Mouse (Mus musculus) CH12.LX (cell line): Measurements from ENCODE around the gene Zfp81. TPM values are rescaled to one million over a fixed set of nuclear protein-coding genes. Genes with fewer than 3 reads are reported as not detected.
A peak's percentile ranks its signal among the peaks of the same experiment; 100 is the strongest.

Source experiments
- DNase-seq: peaks from one replicate; pipeline ENCODE4 v3.0.0-alpha.2; 2013; ENCODE audit errors: extremely low read depth
- H3K27ac ChIP-seq: 2 replicates; pipeline ENCODE4 v1.5.1; 2012; ENCODE audit warnings: low read depth, mild to moderate bottlenecking, control low read depth, moderate library complexity; ENCODE audit not compliant: insufficient read depth
- H3K27me3 ChIP-seq: replicated peaks from 2 replicates; pipeline ENCODE3; 2012; ENCODE audit warnings: inconsistent platforms
- H3K36me3 ChIP-seq, 2 experiments: replicated peaks in 1 of 2; 2 replicates each; pipeline versions ENCODE3 to v1.6.1; 2012; ENCODE audit warnings: inconsistent platforms in 1 of 2, low read length in 1 of 2, mild to moderate bottlenecking in 1 of 2, mixed read lengths in 1 of 2, moderate library complexity in 1 of 2; ENCODE audit not compliant: control insufficient read depth in 1 of 2, insufficient read depth in 1 of 2
- H3K4me1 ChIP-seq, 2 experiments: 2 replicates each; pipeline ENCODE4 v1.6.1; 2012; ENCODE audit warnings: inconsistent platforms in 1 of 2, moderate library complexity in 1 of 2; ENCODE audit not compliant: insufficient read depth in 2 of 2, control insufficient read depth in 1 of 2
- H3K4me2 ChIP-seq: 2 replicates; pipeline ENCODE4 v1.6.1; 2012; ENCODE audit warnings: low read depth, mild to moderate bottlenecking, control low read depth; ENCODE audit not compliant: poor library complexity, insufficient read depth, severe bottlenecking
- H3K4me3 ChIP-seq, 3 experiments: fragments of 150-350 bp in 1 of 3; sonication (generic) in 1 of 3; replicated peaks in 1 of 3; 2 replicates each; pipeline versions ENCODE3 to v1.5.1; 2011 to 2012; ENCODE audit warnings: low read depth in 2 of 3, low read length in 2 of 3, mild to moderate bottlenecking in 2 of 3, moderate library complexity in 2 of 3, control low read depth in 1 of 3, improper control_type of control experiment in 1 of 3, inconsistent platforms in 1 of 3, mixed read lengths in 1 of 3; ENCODE audit not compliant: poor library complexity in 1 of 3
- H3K79me2 ChIP-seq: replicated peaks from 2 replicates; pipeline ENCODE4 v1.6.1; 2012; ENCODE audit warnings: mild to moderate bottlenecking, moderate library complexity; ENCODE audit not compliant: control insufficient read depth, poor library complexity, insufficient read depth, severe bottlenecking; ENCODE audit errors: extremely low read depth
- H3K9ac ChIP-seq: 2 replicates; pipeline ENCODE4 v1.6.1; 2012; ENCODE audit warnings: low read depth, mild to moderate bottlenecking, control low read depth, moderate library complexity; ENCODE audit not compliant: insufficient read depth
- H3K9me3 ChIP-seq: replicated peaks from 2 replicates; pipeline ENCODE3; 2012; ENCODE audit warnings: low read length, inconsistent platforms, mixed read lengths
- BHLHE40 ChIP-seq: IDR thresholded peaks from 2 replicates; pipeline ENCODE4 v1.6.1; 2011; ENCODE audit warnings: mild to moderate bottlenecking, low read depth, low read length, improper control_type of control experiment
- CHD1 ChIP-seq: IDR thresholded peaks from 2 replicates; pipeline ENCODE4 v1.6.1; 2012; ENCODE audit warnings: low read depth, low read length, improper control_type of control experiment, inconsistent platforms
- CHD2 ChIP-seq: IDR thresholded peaks from 2 replicates; pipeline ENCODE4 v1.6.1; 2011; ENCODE audit warnings: low read length, improper control_type of control experiment
- CTCF ChIP-seq, 2 experiments: IDR thresholded peaks in 1 of 2; conservative IDR thresholded peaks in 1 of 2; 2 replicates each; pipeline ENCODE4 v1.5.1; 2011 to 2012; ENCODE audit warnings: low read depth in 2 of 2, low read length in 2 of 2, improper control_type of control experiment in 1 of 2, inconsistent platforms in 1 of 2, mild to moderate bottlenecking in 1 of 2, moderate library complexity in 1 of 2
- E2F4 ChIP-seq: IDR thresholded peaks from 2 replicates; pipeline ENCODE4 v1.6.1; 2011; ENCODE audit warnings: low read depth, low read length, improper control_type of control experiment; ENCODE audit not compliant: insufficient replicate concordance
- ELF1 ChIP-seq: IDR thresholded peaks from 2 replicates; pipeline ENCODE4 v1.6.1; 2014; ENCODE audit warnings: low read depth, mild to moderate bottlenecking, inconsistent platforms, low read length, improper control_type of control experiment
- EP300 ChIP-seq: IDR thresholded peaks from 2 replicates; pipeline ENCODE4 v1.6.1; 2011; ENCODE audit warnings: low read length, improper control_type of control experiment
- ETS1 ChIP-seq: conservative IDR thresholded peaks from 2 replicates; pipeline ENCODE4 v1.6.1; 2012; ENCODE audit warnings: low read depth, mild to moderate bottlenecking, inconsistent platforms, low read length, improper control_type of control experiment, moderate library complexity
- GABPA ChIP-seq: IDR thresholded peaks from 2 replicates; pipeline ENCODE4 v1.6.1; 2012; ENCODE audit warnings: low read depth, low read length, improper control_type of control experiment, inconsistent platforms; ENCODE audit not compliant: insufficient replicate concordance
- HCFC1 ChIP-seq: IDR thresholded peaks from 2 replicates; pipeline ENCODE4 v1.6.1; 2012; ENCODE audit warnings: low read depth, mild to moderate bottlenecking, inconsistent platforms, low read length, improper control_type of control experiment
- IRF4 ChIP-seq: IDR thresholded peaks from 2 replicates; pipeline ENCODE4 v1.6.1; 2014; ENCODE audit warnings: low read depth, mild to moderate bottlenecking, inconsistent platforms, low read length, improper control_type of control experiment
- JUN ChIP-seq: IDR thresholded peaks from 2 replicates; pipeline ENCODE4 v1.6.1; 2011; ENCODE audit warnings: low read depth, mild to moderate bottlenecking, low read length, improper control_type of control experiment, moderate library complexity; ENCODE audit not compliant: insufficient read depth
- JUND ChIP-seq: conservative IDR thresholded peaks from 2 replicates; pipeline ENCODE4 v1.6.1; 2011; ENCODE audit warnings: low read depth, low read length, improper control_type of control experiment
- KAT2A ChIP-seq: IDR thresholded peaks from 2 replicates; pipeline ENCODE4 v1.6.1; 2012; ENCODE audit warnings: low read length, improper control_type of control experiment, inconsistent platforms; ENCODE audit not compliant: insufficient replicate concordance
- MAFK ChIP-seq: IDR thresholded peaks from 2 replicates; pipeline ENCODE4 v1.6.1; 2011; ENCODE audit warnings: low read length, improper control_type of control experiment; ENCODE audit not compliant: insufficient replicate concordance
- MAX ChIP-seq: IDR thresholded peaks from 2 replicates; pipeline ENCODE4 v1.6.1; 2011; ENCODE audit warnings: low read length, improper control_type of control experiment
- MAZ ChIP-seq: IDR thresholded peaks from 2 replicates; pipeline ENCODE4 v1.6.1; 2012; ENCODE audit warnings: low read depth, mild to moderate bottlenecking, inconsistent platforms, low read length, improper control_type of control experiment, moderate library complexity
- MEF2A ChIP-seq: IDR thresholded peaks from 2 replicates; pipeline ENCODE4 v1.6.1; 2014; ENCODE audit warnings: low read depth, mild to moderate bottlenecking, inconsistent platforms, low read length, improper control_type of control experiment, borderline replicate concordance
- MXI1 ChIP-seq: IDR thresholded peaks from 2 replicates; pipeline ENCODE4 v1.6.1; 2011; ENCODE audit warnings: mild to moderate bottlenecking, low read depth, low read length, improper control_type of control experiment
- MYC ChIP-seq: IDR thresholded peaks from 2 replicates; pipeline ENCODE4 v1.6.1; 2011; ENCODE audit warnings: low read depth, mild to moderate bottlenecking, improper control_type of control experiment, low read length
- NELFE ChIP-seq: IDR thresholded peaks from 2 replicates; pipeline ENCODE4 v1.6.1; 2011; ENCODE audit warnings: low read depth, low read length, improper control_type of control experiment
- NRF1 ChIP-seq: IDR thresholded peaks from 2 replicates; pipeline ENCODE4 v1.6.1; 2014; ENCODE audit warnings: low read depth, mild to moderate bottlenecking, inconsistent platforms, low read length, improper control_type of control experiment, moderate library complexity
- POLR2A ChIP-seq: IDR thresholded peaks from 2 replicates; pipeline ENCODE4 v1.6.1; 2011; ENCODE audit warnings: low read depth, mild to moderate bottlenecking, improper control_type of control experiment, low read length
- POLR2AphosphoS2 ChIP-seq: IDR thresholded peaks from 2 replicates; pipeline ENCODE4 v1.6.1; 2011; ENCODE audit warnings: low read depth, low read length, improper control_type of control experiment
- RAD21 ChIP-seq: IDR thresholded peaks from 2 replicates; pipeline ENCODE4 v1.6.1; 2011; ENCODE audit warnings: low read depth, mild to moderate bottlenecking, low read length, improper control_type of control experiment, moderate library complexity
- RCOR1 ChIP-seq: conservative IDR thresholded peaks from 2 replicates; pipeline ENCODE4 v1.6.1; 2012; ENCODE audit warnings: low read depth, mild to moderate bottlenecking, inconsistent platforms, low read length, improper control_type of control experiment
- SIN3A ChIP-seq: IDR thresholded peaks from 2 replicates; pipeline ENCODE4 v1.6.1; 2012; ENCODE audit warnings: low read length, improper control_type of control experiment, inconsistent platforms
- SMC3 ChIP-seq: IDR thresholded peaks from 2 replicates; pipeline ENCODE4 v1.6.1; 2011; ENCODE audit warnings: low read depth, low read length, improper control_type of control experiment
- TBP ChIP-seq: conservative IDR thresholded peaks from 2 replicates; pipeline ENCODE4 v1.6.1; 2011; ENCODE audit warnings: low read depth, low read length, improper control_type of control experiment
- TCF12 ChIP-seq: IDR thresholded peaks from 2 replicates; pipeline ENCODE4 v1.6.1; 2014; ENCODE audit warnings: low read depth, mild to moderate bottlenecking, inconsistent platforms, low read length, improper control_type of control experiment
- UBTF ChIP-seq: IDR thresholded peaks from 2 replicates; pipeline ENCODE4 v1.6.1; 2012; ENCODE audit warnings: low read depth, mild to moderate bottlenecking, inconsistent platforms, low read length, improper control_type of control experiment, moderate library complexity
- USF1 ChIP-seq: IDR thresholded peaks from 2 replicates; pipeline ENCODE4 v1.6.1; 2014; ENCODE audit warnings: low read depth, mild to moderate bottlenecking, inconsistent platforms, low read length, improper control_type of control experiment
- USF2 ChIP-seq: conservative IDR thresholded peaks from 2 replicates; pipeline ENCODE4 v1.6.1; 2011; ENCODE audit warnings: low read depth, low read length, improper control_type of control experiment
- ZC3H11A ChIP-seq: IDR thresholded peaks from 2 replicates; pipeline ENCODE4 v1.6.1; 2012; ENCODE audit warnings: low read depth, mild to moderate bottlenecking, inconsistent platforms, low read length, improper control_type of control experiment
- ZKSCAN1 ChIP-seq: IDR thresholded peaks from 2 replicates; pipeline ENCODE4 v1.6.1; 2012; ENCODE audit warnings: low read depth, inconsistent platforms, low read length, improper control_type of control experiment, borderline replicate concordance
- ZMIZ1 ChIP-seq: IDR thresholded peaks from 2 replicates; pipeline ENCODE4 v1.6.1; 2012; ENCODE audit warnings: low read depth, mild to moderate bottlenecking, inconsistent platforms, low read length, improper control_type of control experiment
- ZNF384 ChIP-seq: IDR thresholded peaks from 2 replicates; pipeline ENCODE4 v1.6.1; 2012; ENCODE audit warnings: low read depth, low read length, improper control_type of control experiment, inconsistent platforms
- dilution Hi-C: fragments of 300-500 bp; cut with MboI; formaldehyde crosslinking; loops from 2 replicates; pipeline ENCODE4 v1.14.3; 2020; ENCODE audit warnings: low sequenced_read_pairs; ENCODE audit not compliant: extremely low pct_unique_long_range_greater_than_20kb, extremely low pct_ligation_motif_present
- in situ Hi-C: fragments of 300-500 bp; cut with MboI; formaldehyde crosslinking; loops from 3 replicates; pipeline ENCODE4 v1.14.3; 2019; ENCODE audit warnings: low sequenced_read_pairs, low pct_ligation_motif_present, low pct_unique_long_range_greater_than_20kb, mixed read lengths
- polyA plus RNA-seq: library from polyadenylated mRNA; unstranded; fragments of >175 nt; gene quantifications from 2 replicates; pipeline ENCODE4 v1.2.1, GENCODE M21; 2012; ENCODE audit warnings: low read depth; ENCODE audit not compliant: insufficient read length
- total RNA-seq, 2 experiments: library from RNA; depleted of rRNA; stranded (reverse); fragments of 300-350 nt in 1 of 2; fragments of >200 nt in 1 of 2; gene quantifications; 2 replicates each; pipeline ENCODE4 v1.2.3; 2012 to 2014

Gene Zfp81
- 4.6 and 6.5 TPM in 2 replicates for total RNA-seq (2012; rRNA removed)
- 15.9 and 20.5 TPM in 2 replicates for total RNA-seq (2014; rRNA removed)
- polyA plus RNA-seq: 9.5 and 9.6 TPM in 2 replicates

DNA sequence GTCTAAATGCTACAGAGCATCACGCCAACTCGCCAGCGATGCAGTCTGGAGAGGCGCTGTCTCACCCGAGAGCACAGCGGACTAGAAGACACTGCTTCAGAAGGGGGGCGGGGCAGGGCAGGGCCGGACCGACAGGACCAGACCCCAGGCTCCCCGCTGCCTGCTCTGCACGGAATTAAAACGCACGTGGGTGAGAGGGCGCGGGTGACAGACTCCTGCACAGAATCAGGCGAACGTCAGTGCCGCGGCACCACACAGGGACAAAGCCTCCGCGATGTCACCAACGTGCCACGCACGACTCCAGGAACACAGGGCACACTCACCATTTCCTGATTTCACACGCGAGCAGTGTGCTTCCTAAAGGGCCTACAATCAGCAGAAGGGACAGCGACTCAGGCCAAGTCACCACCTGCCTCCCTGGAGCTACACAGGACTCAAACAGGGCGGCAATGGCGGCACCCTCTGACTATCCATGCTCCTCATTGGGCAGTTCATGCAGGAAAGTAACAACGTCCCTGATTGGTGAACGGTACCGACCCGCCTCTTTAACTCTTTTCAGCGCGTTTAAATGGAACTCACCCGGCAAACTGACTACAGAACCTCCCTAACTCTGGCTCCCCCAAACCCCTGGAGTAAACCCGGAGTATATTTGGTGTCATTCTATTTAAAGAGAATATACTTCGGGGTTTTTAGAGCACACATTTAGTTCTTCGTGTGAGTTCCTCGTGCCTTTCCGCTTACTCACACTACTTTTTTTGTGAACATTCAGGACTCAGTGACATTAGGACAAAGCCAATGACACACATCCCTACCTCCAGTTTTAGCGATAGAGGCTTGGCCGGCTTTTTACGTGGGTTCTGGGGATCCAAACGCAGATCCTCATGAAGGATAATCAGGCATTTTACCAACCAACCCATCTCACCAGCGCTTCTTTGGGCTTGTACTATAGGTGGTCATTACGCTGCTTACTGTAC lies at the start of gene Zfp81:
TSS of gene Zfp81 (minus strand) at position 468 of the 974 bp plus-strand sequence.
- peak within 1 kb of the TSS; percentile 61 for H3K27ac ChIP-seq
- H3K9ac ChIP-seq: peak within 1 kb of the TSS; percentile 55
- peak within 1 kb of the TSS; percentile 79 for H3K4me2 ChIP-seq
- no peaks in the 10 kb centered on the region for H3K27me3 ChIP-seq
- H3K36me3 ChIP-seq: no peaks in the 10 kb centered on the region
- peaks cover 13% of the 10 kb centered on the region for H3K79me2 ChIP-seq
- H3K4me3 ChIP-seq: peak within 1 kb of the TSS; percentile 82 to 100 (median 98)
- no peaks in the 10 kb centered on the region for H3K9me3 ChIP-seq
- in situ Hi-C loops (no loop called here), dilution Hi-C loops (no loop called here)
- DNase-seq: peak; percentile 92
- H3K4me1 ChIP-seq: peaks cover 0 to 12% of the 10 kb centered on the region in 2 experiments; a peak in 2 of 4 replicates
- TF ChIP-seq NELFE: peak; percentile 80
- no peak for TF ChIP-seq ZC3H11A
- TF ChIP-seq USF1: no peak
- TF ChIP-seq POLR2A: peak; percentile 84
- no peak for TF ChIP-seq ZNF384
- peak; percentile 76 for TF ChIP-seq MAX
- TF ChIP-seq CHD2: peak; percentile 71
- TF ChIP-seq E2F4: peak; percentile 60; the same call in 1 of the 2 replicates
- TF ChIP-seq TCF12: peak; percentile 80
- TF ChIP-seq NRF1: peak; percentile 55
- TF ChIP-seq MAZ: no peak; the same call in 1 of the 2 replicates
- no peak for TF ChIP-seq RCOR1
- peak; percentile 23; the same call in 1 of the 2 replicates for TF ChIP-seq ELF1
- TF ChIP-seq USF2: no peak
- TF ChIP-seq TBP: peak; percentile 95
- TF ChIP-seq CTCF (conservative IDR thresholded peaks at IDR 0.05 in 1 of 2, IDR thresholded peaks at IDR 0.05 in 1 of 2; ENCODE audit: low read depth in 2 of 2, low read length in 2 of 2): peak in 1 of 2 experiments; percentile 33; a peak in 1 of 4 replicates
- TF ChIP-seq JUN: no peak
- TF ChIP-seq MXI1: peak; percentile 92
- peak; percentile 57 for TF ChIP-seq BHLHE40
- TF ChIP-seq EP300: no peak
- TF ChIP-seq IRF4: no peak
- no peak for TF ChIP-seq JUND
- no peak for TF ChIP-seq MAFK
- no peak for TF ChIP-seq CHD1
- TF ChIP-seq ZKSCAN1: no peak
- TF ChIP-seq HCFC1: peak; percentile 81
- 0 out of 2 replicates have a peak, but pooled peaks have one; percentile 63 for TF ChIP-seq MYC
- TF ChIP-seq SIN3A: peak; percentile 78
- TF ChIP-seq GABPA: no peak
- no peak; the same call in 1 of the 2 replicates for TF ChIP-seq RAD21
- no peak for TF ChIP-seq ETS1
- TF ChIP-seq POLR2AphosphoS2: 0 out of 2 replicates have a peak, but pooled peaks have one; percentile 57
- TF ChIP-seq SMC3: no peak
- no peak for TF ChIP-seq UBTF
- TF ChIP-seq KAT2A: peak; percentile 72; the same call in 1 of the 2 replicates
- TF ChIP-seq MEF2A: peak; percentile 16; the same call in 1 of the 2 replicates
- no peak for TF ChIP-seq ZMIZ1
